Mouse (Mus musculus) forelimb bud, embryonic 11.5 days (tissue): Measurements from ENCODE around the gene Prx.
A peak's percentile ranks its signal among the peaks of the same experiment; 100 is the strongest.
"Not testable (repeated sequence)": the region's sequence is repeated elsewhere in the genome, so short reads cannot be mapped to it uniquely, and the experiment has no call there.

ENCODE experiments used
- DNase-seq: peaks from one replicate; pipeline ENCODE4 v3.0.0-alpha.2; 2012; ENCODE audit warnings: low read depth, low spot score

Prx gene

DNA sequence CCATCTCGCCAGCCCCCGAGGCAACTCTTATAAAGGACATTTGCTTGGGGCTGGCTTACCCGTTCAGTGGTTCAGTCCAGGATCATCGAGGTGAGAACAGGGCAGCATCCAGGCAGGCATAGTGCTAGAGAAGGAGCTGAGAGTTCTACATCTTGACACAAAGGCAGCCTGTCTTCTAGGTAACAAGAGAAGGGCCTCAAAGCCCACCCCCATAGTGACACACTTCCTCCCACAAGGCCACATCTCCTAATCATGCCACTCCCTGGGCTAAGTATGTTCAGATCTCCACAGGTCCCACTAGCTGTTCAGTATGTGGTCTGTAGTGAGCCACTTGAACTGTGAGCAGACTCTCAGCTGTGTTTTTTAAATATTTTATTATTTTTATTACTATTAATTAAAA is 15.3 kb upstream of the Prx start:
- DNase-seq = no peak

DNA sequence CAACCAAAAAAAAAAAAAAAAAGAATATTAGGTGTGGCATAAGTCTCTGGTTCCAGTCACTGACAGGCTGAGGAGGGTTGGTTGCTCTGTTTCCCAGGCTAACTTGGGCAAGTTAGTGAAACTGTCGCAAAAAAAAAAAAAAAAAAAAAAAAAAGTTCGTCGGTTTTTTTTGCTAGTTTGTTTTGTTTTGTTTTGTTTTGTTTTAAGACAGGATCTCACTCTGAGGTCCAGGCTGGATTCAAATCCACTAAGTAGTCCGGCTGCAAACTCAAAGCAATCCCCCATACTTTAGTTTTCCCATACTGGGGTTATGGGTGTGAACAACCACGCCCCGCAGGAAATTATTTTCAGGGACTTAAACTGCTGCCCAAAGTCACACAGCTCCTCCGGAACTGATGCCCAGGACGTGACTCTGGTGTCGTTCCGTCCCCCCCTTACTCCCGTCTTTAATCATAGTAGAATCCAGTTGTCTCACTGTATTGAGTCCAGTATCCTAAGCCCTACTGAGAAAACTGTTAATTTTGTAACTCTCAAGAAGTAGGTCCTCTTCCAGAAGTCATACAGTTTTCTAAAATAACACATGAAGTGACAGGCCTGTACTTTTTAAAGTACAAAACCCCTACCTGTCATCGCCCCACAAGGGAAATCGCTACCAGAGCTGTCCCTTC is 12.9 kb upstream of the Prx start:
- no peak for DNase-seq

DNA sequence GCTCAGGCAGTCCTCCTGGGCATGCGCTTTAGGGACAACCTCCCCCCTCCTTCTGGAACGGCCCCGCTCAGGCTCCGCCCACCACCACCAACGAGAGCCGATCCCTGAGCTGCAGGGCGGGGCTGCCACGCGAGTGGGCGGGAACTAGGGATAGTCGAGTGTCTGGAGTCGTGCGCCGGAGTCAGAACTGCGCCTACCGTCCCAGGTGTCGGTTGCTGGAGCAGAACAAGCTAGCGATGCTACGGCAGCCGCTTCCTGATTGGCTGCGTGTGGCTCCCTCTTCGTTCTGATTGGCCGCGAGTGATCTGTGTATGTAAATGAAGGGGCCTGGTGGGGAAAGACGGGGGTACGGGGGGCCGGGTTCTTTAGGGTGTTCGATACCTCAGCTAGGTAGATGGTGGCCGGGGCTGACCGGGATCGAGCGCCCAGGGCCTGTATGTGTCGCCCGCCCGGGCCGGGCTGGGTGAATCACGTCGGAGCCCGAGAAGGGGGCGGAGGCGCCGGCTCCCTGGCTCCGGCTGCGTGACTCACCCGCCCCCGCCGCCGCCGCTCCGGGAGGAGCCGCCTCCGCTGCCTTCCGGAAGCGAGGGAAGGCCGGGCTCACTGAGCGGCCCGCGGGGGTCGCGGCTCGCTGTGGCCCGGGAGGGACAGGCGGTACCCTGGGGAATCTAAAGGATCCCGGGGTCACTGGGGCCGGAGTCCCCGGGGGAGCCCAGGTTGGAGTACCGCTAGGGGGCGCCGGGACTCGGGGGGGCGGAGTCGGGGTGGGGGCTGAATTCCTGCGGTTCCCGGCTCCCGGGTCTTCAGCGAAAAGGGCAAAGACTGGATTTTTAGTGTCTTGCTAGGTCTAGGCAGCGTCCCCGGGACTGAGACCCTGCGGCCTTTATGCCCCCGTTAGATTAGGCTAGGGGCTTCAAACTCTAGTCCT is 12.1 kb upstream of the Prx start, which contains the start of gene Sertad1:
Gene Sertad1 (plus strand): TSS at position 141 of the 928 bp plus-strand sequence.
- peak; percentile 99 for DNase-seq

DNA sequence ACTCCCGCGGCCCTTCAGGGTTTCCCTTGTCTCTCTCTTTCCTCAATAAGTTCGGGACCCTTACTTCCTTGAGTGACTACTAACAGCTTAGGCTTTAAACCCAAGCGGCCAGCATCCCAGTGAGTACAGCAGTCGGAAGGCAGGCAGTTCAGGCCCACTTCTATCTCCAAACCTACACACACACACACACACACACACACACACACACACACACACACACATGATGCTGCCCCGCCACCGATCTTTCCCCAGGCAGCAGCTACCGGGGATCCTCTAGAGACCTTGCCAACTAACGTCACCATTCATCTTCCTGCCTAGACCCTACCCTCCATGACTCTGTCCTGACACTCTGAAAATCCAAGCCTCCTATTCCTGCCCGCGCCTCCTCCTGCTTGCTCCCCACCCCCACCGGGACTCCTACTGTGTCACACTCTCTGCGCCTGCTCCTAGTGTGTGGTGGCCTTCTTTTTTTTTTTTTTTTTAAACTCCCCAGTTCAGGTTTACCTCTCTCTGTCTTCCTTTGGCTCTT is 11.3 kb upstream of the Prx start:
- DNase-seq = no peak

DNA sequence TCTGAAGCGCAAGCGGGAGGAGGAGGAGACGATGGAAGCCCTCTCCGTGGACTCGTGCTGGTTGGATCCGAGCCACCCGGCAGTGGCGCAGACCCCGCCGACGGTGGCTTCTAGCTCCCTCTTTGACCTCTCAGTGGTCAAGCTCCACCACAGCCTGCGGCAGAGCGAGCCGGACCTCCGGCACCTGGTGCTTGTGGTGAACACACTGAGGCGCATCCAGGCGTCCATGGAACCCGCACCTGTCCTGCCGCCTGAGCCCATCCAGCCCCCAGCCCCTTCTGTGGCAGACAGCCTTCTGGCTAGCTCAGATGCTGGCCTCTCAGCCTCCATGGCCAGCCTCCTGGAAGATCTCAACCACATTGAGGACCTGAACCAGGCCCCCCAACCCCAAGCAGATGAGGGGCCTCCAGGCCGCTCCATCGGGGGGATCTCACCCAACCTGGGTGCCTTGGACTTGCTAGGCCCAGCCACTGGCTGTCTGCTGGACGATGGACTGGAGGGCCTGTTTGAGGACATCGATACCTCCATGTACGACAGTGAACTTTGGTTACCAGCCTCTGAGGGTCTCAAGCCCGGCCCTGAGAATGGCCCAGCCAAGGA is 9.8 kb upstream of the Prx start:
- no peak for DNase-seq

DNA sequence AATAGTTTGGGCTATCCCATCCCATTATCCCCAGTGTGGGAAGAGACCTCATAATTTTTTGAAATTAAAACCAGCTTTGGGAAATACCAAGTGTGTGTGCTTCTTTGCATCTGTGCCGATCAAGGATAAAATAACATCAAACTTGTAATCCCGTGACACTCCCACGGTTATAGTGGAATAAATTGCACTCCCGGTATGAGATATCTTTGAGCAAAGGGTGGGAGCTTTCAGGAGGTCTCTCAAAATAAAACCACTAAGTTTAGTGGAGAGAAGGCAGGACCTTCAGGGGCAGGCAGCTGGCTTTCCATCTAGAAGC is 8.9 kb upstream of the Prx start:
- DNase-seq = no peak

DNA sequence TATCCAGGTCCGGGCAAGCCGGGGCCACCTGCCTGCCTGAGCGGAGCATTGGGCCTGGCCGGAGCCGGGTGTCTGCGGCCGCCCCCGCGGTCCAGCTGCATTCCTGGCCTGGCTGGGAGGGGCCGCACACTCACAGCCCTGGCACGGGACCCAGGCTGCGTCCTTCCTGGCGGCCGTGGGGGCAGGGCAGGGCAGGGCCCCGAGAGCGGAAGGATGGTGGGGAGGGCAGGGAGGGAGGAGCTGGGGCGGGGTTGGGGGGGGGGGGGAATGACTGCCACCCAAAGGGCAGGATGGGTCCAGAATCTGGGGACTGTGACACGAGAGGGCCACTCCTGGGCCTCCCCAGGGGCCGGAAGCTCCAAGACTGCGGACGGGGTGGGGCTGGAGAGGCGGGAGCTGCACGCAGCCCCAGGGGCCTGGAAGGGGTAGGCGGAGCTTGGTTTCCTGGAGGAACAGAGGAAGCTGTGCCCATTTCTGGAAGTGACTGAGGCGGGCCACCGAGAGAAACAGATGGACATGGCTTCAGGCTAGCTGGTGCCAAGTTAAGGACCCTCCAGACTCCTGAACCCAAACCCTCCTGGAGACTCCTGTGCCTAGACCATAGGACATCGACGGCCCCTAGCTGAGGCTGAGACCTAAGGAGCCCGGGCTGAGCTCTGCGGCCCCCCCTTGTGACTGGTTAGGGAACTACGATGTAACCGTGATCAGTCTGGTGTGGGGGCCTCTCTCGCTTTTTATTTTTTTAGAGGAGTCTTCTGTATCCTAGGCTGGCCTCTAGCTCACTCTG is 8.4 kb upstream of the Prx start:
- DNase-seq = peak; percentile 65

DNA sequence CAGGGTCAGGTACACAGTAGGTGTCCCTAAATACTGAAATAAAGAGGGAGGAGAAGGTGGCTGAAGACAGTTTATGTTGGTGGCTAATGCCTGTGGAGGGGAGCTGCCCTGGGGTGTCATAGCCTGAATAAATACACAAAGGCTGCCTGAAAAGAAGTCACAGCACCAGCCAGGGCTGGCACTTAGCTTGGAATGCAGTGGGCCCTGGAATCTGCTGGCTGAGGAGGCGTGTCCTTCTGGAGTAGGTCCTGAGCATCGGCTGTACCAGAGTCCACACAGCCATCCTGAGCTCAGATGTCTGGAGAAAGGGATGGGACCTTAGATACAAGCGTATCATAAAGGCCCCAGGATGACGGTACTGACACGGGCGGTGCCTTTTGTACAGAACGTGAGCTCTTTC is 7.3 kb upstream of the Prx start:
- no peak for DNase-seq

DNA sequence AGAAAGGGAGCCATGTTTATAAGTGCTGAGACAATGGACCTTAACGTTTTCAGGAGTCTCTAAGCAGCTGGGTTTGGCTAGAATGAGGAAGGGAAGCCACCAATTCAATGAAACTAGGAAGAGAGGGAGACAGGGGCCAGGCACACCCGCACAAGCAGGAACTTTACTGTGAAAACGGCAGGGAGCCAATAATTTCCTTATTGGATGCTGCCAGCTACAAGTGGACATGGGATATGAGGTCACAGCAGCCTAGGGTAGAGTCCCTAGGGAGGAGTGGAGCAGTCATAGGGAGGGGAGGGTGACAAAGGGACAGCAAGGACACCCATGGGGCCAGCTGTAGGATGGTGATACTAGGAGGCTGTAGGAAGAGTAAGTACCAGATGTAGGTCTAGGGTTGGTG is 6.1 kb upstream of the Prx start:
- DNase-seq = no peak

DNA sequence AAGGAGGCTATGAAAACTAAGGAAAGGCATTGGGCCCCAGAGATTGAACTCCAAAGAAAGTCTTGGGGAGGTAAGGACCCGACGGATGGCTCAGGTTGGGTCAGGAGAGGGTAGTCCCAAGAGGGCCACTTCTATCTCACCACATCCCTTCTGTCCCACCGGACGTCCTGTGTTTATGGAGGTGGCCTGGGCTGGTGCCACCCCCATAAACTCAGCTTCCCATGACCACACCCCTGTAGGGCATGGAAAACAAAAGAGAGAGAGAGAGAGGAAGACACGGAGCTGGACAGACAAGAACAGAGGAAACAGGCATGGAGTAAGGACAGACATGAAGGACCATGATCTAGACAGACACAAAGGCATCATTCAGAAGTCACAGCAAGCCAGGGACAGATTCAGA is 5.7 kb upstream of the Prx start:
- DNase-seq = no peak

DNA sequence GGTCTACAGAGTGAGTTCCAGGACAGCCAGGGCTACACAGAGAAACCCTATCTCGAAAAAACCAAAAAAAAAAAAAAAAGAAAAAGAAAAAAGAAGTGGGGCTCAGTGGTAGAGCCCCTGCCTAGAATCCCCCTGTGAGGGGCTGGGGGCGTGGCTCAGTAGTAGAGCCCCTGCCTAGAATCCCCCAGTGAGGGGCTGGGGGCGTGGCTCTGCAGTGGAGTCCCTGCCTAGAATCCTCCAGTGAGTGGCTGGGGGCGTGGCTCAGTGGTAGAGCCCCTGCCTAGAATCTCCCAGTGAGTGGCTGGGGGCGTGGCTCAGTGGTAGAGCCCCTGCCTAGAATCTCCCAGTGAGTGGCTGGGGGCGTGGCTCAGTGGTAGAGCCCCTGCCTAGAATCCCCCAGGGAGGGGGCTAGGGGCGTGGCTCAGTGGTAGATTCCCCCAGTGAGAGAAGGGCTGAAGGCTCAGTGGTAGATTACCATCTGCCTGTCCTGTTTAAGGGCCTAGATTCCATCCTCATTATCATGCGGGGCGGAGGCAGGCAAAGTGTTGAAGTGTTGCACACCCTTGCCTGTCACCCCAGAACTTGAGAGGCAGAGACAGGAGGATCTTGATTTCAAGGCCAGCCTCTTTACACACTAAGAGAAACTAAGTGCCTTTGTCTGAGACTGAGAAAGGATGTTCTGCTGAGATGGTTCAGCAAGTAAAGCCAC is 4.3 kb upstream of the Prx start:
- DNase-seq = not testable (repeated sequence)

DNA sequence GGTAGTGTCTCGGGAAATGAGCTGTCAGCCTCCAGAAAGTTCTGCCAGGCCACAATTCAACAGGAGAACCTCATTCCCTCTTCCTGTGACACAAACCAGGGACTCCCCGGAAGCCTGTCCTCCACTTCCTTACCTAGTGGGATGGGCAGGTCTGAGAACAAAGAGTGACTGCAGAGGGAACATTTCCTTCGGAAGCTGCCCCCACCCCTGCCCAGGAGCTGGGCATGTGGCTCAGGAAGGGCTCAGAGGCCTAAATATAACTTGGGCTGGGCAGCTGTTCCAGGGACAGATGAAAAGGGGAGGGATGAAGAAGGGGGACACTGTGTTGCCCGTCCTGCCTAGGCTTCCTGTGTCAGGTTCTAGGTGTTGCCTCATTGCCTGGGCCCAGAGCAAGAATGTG is 2.5 kb downstream of the Prx start:
- no peak for DNase-seq

DNA sequence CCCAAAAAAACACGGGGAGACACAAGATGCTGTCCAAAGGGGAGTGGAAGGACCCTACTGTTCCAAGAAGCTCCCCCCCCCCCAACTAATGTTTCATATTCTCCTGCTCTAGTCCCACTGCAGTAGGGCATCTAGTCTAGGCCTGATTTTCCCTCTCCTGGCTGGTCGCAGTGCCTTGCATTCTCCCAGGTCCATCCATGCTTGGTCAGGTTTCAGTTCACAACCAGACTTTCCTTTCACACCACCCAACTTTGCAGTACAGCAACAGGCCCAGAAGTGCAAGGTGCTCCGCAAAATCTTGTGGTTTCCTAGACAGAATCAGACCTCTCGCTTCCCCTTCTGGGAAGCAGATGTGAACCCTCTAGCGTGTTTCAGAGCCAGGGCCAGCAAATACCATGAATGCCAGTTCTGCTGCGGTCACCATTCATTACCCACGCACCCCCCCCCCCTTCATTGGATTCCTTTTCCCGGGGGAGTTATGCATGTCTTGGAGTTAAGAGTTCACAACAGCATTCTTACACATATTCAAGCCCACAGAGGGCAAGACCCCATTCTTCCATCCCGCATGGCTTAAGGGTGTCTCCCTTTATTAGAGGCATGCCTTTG is 7.7 kb downstream of the Prx start:
- no peak for DNase-seq

DNA sequence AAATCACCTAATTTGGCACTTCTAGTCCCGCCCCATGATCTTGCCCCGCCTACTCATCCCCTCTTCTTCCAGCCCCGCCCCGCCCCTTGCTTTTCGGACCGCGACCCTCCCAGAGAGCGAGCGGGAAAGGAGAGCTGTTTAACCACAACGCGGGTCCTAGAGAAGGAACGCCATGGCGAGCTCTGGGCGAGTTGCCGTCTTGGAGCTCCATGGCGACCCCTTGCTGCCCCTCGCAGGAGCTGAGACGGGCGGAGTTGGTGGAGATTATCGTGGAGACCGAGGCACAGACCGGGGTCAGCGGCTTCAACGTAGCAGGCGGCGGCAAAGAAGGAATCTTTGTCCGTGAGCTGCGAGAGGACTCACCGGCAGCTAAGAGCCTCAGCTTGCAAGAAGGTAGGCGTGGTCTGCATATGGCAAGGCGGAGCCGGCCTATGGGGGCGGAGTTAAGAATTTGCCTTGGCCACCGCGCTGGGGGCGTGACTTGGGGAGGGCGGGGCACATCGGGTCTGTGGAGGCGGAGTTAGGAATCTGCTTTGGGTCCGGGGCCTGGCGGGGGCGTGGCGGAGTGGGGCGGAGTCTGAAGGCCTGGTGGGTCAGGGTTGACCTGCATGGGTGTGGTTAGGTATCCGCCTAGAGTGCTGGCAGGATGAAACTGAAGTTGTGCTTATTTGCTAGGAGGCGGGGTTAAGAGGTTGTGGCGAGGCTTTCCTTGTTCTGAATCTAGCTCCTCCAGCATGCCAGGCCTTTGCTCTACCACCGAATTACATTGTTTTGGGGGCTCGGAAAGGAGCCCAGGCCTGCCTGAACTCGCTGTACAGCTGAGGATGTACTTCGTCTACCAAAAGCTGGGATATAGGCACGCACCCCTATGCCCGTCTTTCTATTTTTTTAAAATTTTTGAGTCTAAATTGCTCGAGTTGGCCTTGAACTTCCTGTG is 8.9 kb downstream of the Prx start:
- DNase-seq = peak; percentile 98

DNA sequence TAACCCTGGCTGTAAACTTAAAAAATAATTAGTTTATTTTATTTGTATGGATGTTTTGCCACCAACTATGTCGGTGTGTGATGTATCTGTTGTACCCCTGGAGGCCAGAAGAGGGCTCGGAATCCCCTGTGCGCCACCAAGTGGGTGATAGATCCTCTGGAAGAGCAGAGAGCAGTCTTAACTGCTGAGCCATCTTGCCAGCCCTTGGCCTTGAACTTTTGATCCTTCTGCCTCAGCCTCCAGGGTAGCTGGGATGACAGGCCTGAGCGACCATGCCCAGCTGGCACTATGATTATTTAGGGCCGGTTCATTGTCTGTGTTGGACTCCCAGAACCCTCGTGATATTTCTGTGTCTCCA is 9.5 kb downstream of the Prx start:
- DNase-seq = peak; percentile 54

DNA sequence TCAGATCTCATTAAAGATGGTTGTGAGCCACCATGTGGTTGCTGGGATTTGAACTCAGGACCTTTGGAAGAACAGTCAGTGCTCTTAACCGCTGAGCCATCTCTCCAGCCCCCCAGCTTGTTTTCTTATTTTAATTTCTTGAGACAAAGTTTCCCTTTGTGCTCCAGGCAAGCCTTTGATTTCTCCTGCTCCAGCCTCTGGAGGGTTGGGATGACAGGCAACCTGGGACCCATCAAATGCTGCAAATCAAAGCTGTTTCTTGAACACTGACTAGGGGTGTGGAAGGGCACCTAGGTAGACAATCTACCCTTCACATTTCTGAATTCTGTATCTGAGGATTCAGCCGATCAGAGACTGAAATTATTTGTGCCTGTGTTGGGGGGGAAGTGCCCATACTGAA is 11.7 kb downstream of the Prx start:
- DNase-seq = no peak

DNA sequence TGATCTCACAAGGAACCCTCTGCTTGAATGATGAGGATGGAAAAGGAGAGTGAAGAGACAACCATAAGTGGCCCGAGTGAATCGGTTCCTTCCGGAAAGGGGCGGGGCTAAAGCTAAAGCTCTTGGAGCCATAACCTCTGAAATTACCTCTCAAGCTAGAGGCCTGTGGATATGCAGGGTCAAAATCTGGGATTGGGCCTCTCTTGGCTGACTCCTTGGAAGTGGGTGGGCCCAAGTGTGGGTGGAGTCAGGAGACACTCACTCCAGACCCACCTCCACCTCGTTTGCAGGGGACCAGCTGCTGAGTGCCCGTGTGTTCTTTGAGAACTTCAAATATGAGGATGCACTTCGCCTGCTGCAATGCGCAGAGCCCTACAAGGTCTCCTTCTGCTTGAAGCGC is 15.8 kb downstream of the Prx start:
- no peak for DNase-seq

DNA sequence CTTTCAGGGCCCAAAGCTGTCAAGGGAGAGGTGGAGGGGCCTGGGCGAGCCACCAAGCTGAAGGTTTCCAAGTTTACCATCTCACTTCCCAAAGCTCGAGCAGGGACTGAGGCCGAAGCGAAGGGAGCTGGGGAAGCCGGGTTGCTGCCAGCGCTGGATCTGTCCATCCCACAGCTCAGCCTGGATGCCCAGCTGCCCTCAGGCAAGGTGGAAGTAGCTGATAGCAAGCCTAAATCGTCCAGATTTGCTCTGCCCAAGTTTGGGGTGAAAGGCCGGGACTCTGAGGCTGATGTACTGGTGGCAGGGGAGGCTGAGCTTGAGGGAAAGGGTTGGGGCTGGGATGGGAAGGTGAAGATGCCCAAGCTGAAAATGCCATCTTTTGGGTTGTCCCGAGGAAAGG is 19.2 kb downstream of the Prx start:
- DNase-seq = no peak

DNA sequence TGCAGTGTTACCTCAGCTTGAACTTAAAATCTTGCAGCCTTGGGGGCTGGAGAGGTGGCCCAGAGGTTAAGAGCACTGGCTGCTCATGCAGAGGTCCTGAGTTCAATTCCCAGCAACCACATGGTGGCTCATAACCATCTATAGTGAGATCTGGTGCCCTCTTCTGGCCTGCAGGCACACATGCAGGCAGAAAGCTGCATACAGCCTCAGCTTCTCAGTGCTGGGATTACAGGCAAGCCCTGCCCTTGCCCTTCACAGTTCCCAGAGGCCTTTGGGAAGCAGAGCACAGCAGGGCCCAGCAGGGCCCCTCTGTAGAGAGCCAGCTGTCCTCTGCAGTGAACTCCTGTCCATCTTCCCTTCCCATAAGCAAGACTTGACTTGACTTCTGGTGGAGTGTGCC is 21.0 kb downstream of the Prx start:
- no peak for DNase-seq

DNA sequence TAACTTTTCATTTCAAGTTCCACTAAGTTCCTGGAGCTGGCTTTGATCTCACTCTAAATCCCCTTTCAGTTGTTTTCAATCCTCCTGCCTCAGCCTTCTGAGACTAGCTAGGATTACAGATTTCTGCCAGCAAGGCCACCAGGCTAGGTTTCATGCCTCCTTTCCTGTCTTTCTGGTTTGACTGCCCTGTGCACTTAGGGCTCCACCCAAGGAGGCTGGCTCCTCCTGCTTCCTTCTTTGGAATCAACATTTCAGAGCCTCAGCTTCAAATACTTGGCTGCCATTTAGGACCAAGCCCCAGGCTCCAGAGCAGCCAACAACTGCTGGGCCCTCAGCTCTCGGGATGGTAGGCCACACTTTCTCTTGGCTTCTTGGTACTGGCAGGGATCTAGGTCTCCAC is 21.5 kb downstream of the Prx start:
- DNase-seq = no peak
